Mouse (Mus musculus) monocyte, adult 5-6 weeks (primary cell): Measurements from ENCODE around the gene Psmd1. TPM values are rescaled to one million over a fixed set of nuclear protein-coding genes. Genes with fewer than 3 reads are reported as not detected.

Experiments
- total RNA-seq: library from RNA; stranded (forward); fragments of 200-1000, 200-491, 200-594 nt; gene quantifications from 3 replicates; pipeline ENCODE4 v1.2.3, GENCODE M21; 2017

Psmd1 gene
- total RNA-seq, 1 experiment from 2014 or later = 67.2 TPM

Other genes starting within 250 kb of the Psmd1 start
- gene Itm2c, start 170.1 kb upstream of the Psmd1 start, total RNA-seq = 94.7 to 124 TPM (median 121 TPM) in 3 replicates
- gene 4933407L21Rik, start 135.9 kb upstream of the Psmd1 start, total RNA-seq = not detected in 3 replicates
- gene Gpr55, start 103.4 kb upstream of the Psmd1 start, total RNA-seq = 2.2 to 4.9 TPM (median 4.7 TPM) in 3 replicates
- gene Spata3, start 47.6 kb upstream of the Psmd1 start, total RNA-seq = not detected in 3 replicates
- gene 2810459M11Rik, start 18.5 kb upstream of the Psmd1 start, total RNA-seq = 0.21 TPM in 1 of 3 replicates, not detected in the others
- gene Htr2b, start 47.6 kb downstream of the Psmd1 start, total RNA-seq = not detected in 3 replicates
- 1.1 to 17.3 TPM in 2 of 3 replicates, not detected in the other for gene Gm21972, start 69.2 kb downstream of the Psmd1 start, total RNA-seq
- gene Armc9, start 90.4 kb downstream of the Psmd1 start, total RNA-seq = 1.3 to 5.3 TPM (median 3.6 TPM) in 3 replicates
- gene B3gnt7, start 238.4 kb downstream of the Psmd1 start, total RNA-seq = 1.9 to 10.4 TPM (median 2.5 TPM) in 3 replicates